Mouse (Mus musculus) neutrophil, adult 5-6 weeks (primary cell): Measurements from ENCODE around the gene Epha3. TPM values are rescaled to one million over a fixed set of nuclear protein-coding genes. Genes with fewer than 3 reads are reported as not detected.

ENCODE experiments used
- ATAC-seq: fragments of 151-379, 151-347 bp; 2 replicates; pipeline ENCODE4 v1.8.0; 2017; ENCODE audit warnings: mild to moderate bottlenecking, moderate TSS enrichment; ENCODE audit not compliant: insufficient number of reproducible peaks, poor library complexity, low FRiP score, severe bottlenecking; ENCODE audit errors: extremely low read depth
- total RNA-seq: library from RNA; stranded (forward); fragments of 200-1000 nt; gene quantifications from 2 replicates; pipeline ENCODE4 v1.2.3, GENCODE M21; 2017

Gene Epha3
- total RNA-seq, 1 experiment from 2014 or later = not detected

GRCm38 (mm10) chr16:63674426-63674825 is 189.5 kb downstream of the Epha3 start:
- ATAC-seq = no peak

DNA sequence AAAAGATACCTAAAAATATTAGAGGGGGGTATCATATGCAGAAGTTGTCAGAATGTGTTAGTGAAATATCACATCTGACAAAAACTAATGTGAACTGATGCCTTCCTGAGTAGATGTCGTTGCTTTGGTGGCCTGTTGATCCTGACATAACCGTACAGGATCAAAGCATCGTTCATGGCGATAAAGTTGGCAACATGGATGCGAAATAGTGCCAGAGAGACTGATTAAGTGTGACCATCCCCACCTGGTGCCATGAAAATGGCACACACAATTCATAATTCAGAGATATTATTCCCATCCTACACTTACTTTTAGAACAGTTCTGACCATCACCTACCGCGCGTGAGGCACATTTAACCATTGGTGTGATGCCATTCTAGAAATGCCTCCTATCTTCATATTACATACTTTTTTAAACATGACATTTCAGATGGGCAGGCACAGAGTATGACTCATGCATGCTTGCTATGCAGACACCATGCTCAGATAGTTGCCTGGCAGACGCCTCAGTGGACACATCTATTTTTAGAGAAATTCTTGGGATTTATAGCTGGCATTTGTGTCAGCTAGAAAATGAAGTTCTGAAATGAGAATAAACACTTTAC is 190.6 kb downstream of the Epha3 start:
- no peak for ATAC-seq

- no peak for ATAC-seq
Observed at GRCm38 (mm10) chr16:63665897-63666464, 198.0 kb downstream of the Epha3 start.

GRCm38 (mm10) chr16:63658302-63658974 is 205.5 kb downstream of the Epha3 start:
- ATAC-seq = no peak

- ATAC-seq = no peak
Observed at GRCm38 (mm10) chr16:63657743-63658142, 206.2 kb downstream of the Epha3 start.

- no peak for ATAC-seq
Observed at GRCm38 (mm10) chr16:63653393-63653918, 210.5 kb downstream of the Epha3 start.

DNA sequence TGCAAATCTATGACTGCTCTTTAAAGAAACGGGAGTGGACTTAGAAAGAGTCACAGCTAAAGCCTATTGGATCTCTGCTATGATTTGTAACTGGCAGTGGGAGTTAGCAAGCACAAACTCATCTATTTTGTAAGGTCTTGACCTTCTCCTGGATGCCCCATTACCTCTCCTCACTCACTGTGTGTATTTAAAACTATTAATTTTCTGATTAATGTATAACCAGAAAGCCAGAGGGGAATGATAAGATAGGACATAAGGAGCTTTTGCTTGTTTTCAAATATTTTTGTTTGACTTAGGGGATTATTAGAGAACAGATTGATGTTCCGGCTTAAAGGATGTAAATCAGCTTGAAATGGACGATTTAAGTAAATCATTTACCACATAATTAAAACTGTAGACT is 213.2 kb downstream of the Epha3 start:
- no peak for ATAC-seq

- ATAC-seq = no peak
Observed at GRCm38 (mm10) chr16:63646577-63646976, 217.4 kb downstream of the Epha3 start.

- no peak for ATAC-seq
Observed at GRCm38 (mm10) chr16:63642641-63643040, 221.3 kb downstream of the Epha3 start.

- no peak for ATAC-seq
Observed at GRCm38 (mm10) chr16:63641603-63642002, 222.4 kb downstream of the Epha3 start.

DNA sequence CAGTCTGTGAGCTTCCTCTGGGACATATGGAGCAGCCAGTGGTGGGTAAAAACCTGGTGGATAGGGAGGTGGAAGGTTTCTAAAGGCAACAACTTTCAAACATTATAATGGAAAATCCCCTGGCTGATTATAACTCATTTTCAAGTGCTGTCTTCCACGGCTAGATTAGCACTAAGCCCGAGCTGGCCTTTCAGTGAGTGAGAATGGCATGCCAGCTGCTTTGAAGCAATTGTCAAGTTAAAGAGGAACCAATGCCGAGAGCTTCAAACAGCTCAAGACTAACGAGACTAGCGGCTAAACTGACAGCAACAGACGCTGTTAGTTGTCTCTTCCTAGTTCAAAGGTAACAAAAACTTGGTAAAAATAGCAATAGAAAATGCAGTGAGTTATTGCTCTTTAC is 225.3 kb downstream of the Epha3 start:
- no peak for ATAC-seq

DNA sequence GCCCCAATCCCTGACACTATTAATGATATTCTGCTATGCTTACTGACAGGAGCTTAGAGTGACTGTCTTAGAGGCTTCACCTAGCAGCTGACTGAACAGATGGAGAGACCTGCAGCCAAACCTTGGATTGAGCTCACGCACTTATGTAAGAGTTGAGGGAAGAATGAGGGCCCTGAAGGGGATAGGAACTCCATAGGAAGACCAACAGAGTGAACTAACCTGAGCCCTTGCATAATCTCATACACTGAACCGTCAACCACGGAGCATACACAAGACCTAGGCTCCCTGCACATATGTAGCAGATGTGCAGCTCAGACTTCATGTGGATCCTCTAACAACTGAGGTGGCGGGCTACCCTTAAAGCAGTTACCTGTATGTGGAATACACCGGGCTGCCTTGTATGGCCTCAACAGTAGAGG is 230.2 kb downstream of the Epha3 start:
- no peak for ATAC-seq

DNA sequence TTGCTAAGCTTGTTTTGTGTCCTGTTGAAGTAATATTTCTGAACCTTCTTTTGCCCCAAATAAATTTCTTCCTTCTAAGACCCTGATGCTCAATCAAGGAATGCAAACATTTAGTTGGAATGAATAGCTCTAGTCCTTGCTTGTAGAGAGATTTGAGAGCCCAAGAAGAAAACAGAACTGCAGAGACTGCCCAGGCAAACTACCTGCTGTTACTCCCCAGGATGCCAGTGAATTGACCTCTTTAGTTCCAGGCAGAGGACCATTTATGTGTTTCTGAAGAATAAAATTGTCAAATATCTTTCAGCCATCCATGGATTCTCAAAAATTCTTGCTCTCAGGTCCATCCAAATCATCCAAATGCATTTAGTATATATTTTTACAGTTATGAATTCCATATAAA is 238.7 kb downstream of the Epha3 start:
- no peak for ATAC-seq

DNA sequence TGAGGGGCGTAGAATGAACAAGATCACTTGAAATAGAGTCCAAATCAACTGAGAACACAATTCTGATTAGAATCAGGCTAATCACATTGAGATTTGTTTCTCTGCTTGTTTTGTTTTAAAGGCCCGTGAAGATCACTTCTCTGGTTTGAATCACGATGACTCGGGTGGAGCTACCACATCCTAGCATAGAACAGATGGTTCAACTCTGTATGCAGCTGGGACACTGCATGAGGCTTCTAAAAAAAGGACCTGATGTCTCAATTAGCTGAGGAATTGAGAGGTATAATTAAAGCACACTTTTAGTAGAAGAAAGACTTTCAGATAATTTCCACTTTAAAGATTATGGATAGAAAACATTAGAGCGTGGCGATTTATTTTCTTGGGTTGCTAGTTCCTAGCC is 242.1 kb downstream of the Epha3 start:
- ATAC-seq = no peak

DNA sequence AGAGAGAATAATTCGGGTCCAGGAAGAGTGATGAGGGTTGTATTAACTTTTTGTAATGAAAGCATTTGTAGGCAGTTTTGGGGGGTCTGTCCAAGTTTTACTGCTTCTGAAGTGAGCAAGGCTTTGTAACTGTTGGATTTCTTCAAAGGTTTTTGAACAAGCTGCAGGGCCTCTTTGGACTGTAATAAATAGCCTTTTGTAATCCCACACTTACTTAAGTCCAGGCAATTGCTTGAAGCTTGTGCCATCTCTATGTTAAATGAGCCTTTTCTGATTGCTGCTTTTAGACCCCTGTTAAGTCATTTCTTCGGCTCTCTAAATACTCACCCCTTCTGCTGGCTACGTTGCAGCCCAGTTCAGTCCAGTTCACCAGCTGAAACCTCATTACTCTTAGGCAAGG is 248.6 kb downstream of the Epha3 start:
- no peak for ATAC-seq

GRCm38 (mm10) chr16:63613006-63613405 is 251.0 kb downstream of the Epha3 start:
- ATAC-seq = no peak

DNA sequence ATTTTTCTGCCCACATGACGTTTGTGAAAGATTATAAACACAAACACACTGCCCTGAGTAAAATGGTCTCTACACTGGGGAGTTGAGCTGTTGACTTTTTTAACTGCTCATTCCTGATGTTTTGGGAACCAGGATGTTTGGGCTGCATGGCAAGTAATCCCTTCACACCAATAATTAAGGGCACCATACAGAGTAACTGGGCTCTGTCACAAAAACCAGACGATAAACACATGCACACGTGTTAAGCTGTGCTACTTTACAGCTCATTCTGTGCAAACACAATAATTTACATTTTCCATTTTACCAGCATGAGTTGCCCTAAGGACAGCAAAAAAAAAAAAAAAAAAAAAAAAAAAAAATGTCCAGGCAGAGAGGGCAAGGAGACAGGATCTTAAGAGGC is 263.7 kb downstream of the Epha3 start:
- ATAC-seq = no peak

DNA sequence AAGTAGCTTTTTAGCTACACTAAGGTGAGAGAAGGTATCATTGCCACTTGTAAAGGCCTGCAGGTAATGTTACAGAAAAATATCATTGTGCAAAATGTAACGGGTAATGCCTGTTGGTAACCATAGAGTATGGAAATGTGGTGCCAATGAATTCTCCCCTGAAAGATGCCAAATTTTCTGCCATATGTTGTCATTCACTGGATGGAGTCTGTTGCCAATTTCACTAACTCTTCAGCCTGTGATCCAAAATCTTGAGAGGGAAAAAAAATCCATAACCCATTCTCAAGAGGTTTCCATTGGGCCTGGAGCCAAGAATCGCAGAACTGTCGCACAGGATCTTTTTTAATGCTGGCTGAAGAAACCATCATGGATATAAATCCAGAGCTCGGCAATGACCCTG is 269.3 kb downstream of the Epha3 start:
- ATAC-seq = no peak

GRCm38 (mm10) chr16:63569746-63570145 is 294.2 kb downstream of the Epha3 start:
- no peak for ATAC-seq

DNA sequence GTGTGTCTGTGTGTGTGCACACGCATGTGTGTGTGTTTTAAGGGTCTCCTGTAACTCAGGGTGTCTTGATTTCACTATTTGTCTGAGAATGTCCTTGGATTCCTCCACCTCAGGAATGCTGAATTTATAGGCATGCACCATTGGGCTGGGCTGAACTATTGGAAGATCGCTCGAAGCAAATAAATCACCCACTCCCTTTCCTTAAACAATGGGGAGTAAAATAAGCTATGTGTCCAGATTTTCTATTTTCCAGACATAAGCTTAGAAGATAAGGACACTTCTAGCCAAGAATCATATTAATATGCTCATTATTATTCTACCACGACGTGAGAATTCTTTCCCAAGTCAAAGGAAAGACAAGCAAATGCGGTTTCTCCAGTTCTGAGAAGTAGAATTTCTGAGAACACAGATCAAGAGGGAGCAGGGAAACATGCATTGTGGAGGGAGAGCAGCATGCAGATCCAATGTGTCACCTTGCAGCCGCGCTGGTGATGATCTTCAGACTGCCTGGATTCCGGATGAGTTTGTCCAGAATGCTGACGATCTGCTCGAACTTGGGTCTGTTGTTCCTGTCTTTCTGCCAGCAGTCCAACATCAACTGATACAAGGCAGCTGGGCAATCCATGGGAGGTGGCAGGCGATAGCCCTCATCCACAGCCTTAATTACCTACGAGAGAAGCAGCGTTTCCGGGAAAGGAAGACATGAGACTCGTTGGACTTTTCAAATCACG is 297.7 kb downstream of the Epha3 start:
- ATAC-seq = no peak
